Mouse (Mus musculus) A20 (cell line): ENCODE measurements at regions not wholly inside any gene's neighbourhood (a gene's known extent, or its start where the extent isn't known, plus 50 kb on each side); places are given as distances from the start of the nearest gene placed in this dataset.
A peak's percentile ranks its signal among the peaks of the same experiment; 100 is the strongest.

Experiments
- DNase-seq: peaks from one replicate; pipeline ENCODE4 v3.0.0-alpha.2; 2011; ENCODE audit warnings: low read depth, low spot score

DNA sequence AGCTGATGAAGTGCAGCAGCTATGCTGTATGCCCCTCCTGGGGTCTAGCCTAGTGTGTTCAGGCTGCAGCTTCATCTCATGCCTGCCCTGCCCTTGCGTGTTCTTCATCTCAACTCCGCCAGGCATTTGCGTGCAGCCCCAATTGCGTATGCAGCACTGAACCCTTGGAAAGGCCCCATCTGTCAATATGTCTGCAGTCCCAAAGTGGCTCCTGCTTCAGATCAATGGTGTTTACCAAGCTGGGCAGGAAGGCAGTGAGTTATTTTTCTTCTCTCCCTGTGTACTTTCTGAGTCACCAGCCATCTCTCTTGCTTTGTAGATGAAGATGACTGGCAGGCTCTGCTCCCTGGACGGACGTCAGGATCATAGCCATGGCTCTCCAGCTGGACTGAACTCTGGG is 264.5 kb downstream of the Matn1 start:
- DNase-seq: no peak

DNA sequence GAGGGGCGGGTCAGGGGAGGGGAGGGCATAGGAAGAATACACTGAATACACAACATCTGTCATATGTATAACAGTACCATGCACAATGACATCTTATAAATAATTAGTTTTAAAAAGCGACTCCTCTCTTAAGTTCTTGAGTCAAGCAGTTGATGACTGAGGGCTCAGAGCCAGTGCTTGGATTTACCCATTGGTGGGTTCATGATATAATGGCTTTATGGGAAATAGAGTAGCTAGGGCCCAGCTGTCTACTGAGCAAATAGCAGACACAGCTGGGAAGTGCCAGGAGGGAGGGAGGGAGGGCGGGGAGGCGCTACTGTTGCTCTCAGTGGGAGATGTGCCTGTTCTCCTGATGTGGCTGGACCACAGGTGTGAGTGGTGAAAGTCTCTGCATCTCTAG is 268.5 kb downstream of the Matn1 start:
- DNase-seq: no peak

GRCm38 (mm10) chr4:131215682-131216081 is 271.5 kb downstream of the Matn1 start:
- DNase-seq: peak; percentile 32

GRCm38 (mm10) chr4:131216361-131216760 is 272.2 kb downstream of the Matn1 start:
- DNase-seq: peak; percentile 61

DNA sequence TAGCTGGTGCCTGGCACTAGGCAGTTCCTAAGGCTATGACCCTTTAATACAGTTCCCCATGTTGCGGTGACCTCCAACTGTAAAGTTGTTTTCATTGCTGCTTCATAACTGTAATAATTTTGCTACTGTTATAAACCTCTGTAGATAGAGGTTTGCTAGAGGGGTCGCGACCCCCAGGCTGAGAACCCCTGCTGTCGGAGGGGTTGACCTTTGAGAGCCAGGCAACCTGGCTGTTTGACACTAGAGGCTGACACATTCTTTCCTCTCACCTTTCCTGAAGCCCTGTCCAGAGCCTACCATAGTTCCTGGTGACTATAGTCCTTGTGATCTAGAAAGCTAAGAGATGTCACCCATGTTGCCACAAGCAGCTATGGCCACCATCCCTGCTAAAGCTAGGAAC is 272.9 kb downstream of the Matn1 start:
- DNase-seq: no peak

DNA sequence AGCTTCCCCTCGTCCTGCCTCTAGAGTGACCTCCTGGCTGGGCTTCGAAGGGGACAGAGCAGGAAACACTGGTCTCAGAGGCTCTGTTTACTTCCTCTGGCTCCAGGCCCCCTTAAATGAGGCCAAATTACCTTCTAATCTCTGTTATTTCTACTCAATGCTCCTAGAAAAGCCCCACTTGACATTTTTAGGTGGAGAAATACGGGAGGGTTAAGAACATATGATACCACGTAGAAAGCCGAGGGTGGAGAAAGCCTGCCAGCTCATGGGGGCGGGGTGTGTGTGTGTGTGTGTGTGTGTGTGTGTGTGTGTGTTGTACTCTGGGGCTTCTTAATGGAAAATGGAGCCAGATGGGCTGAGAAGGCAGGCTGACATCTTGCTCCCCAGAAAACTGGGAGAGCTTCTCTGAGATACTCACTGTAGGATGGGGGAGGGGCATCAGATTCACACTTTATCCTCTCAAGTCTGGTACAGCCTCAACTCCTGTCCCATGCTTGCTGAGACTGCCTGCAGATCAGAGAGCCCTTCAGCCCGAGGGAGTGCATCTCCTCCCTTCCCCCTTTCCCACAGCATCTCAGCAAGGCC is 273.5 kb downstream of the Matn1 start:
- DNase-seq: no peak

GRCm38 (mm10) chr4:131220966-131221365 is 276.8 kb downstream of the Matn1 start:
- DNase-seq: no peak

DNA sequence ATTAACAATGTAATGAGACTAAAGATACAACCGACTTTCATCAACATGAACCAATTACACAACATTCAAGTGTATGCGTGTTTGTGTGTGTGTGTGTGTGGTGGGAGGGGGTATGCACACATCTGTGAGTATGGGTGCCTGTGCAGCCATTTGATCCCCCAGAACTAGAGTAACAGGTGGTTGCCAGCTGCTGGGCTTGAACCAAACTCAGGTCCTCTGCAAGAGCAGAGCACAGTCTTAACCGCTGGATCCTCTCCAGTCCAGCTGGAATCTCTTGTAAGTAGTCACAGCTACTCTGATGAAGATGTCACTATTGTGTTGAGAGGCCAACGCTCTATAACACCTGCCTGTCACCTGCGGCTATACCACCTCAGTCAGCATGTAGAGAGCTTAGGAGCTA is 286.2 kb downstream of the Matn1 start:
- no peak for DNase-seq

DNA sequence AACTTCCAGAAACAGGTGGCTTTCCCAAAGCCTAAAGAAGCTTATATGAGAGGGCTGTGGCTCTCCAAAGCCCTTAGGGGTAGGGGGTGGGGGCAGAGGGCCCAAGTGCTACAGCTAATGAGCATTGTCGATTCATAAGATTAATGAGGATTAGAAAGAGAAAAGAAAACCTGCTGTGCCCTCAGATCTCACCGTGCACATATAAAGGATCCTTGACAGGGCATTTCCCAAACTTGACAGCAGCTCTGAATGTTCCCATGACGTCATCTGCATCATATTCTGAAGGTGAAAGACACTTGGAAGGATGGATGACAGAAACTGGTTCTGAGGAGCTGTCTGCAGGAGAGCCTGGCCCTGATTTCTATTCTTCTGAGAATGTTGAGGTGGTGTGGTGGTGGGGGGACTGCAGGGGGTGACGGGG is 292.4 kb downstream of the Matn1 start:
- no peak for DNase-seq

- no peak for DNase-seq
Observed at GRCm38 (mm10) chr4:131238591-131238990, 294.4 kb downstream of the Matn1 start.

DNA sequence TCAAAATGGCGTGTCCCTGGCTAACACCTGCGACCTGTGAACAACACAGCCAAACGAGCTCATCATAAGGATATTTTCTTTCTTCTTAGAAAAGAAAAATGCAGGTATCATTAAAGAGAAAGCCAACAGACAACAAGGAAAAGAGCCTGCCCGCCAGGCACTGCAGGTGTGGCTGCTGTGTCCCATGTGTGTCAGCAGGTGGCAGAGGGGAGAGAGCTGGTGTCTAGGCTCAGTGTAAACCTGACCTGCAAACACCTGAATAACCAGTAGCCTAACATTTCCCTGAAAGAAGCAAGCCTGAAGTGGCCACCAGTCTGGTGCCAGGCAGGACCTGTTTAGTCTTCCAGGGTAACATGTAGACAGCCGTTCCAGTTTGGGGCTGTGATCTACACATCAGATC is 294.9 kb downstream of the Matn1 start:
- peak; percentile 25 for DNase-seq

DNA sequence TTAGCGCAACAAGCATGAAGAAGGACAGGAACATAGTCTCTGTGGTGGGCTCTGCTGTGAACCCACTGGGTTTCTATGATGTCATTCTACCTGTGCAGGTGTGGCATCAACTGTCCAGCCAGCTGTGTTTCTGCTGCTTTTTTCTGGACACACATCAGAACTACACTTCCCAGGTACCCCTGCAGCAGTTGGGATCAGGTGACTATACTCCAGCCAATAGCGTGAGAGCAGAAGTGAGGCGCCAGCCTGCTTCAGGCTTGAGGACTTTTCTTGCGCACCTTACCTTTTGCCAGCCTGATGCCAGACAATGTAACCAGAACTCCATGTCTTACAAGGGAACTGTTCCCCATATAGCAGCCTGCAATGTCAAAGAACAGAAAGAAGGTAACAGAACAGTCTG is 296.3 kb downstream of the Matn1 start:
- DNase-seq: peak; percentile 22

- no peak for DNase-seq
Observed at GRCm38 (mm10) chr4:131242250-131242649, 298.1 kb downstream of the Matn1 start.

DNA sequence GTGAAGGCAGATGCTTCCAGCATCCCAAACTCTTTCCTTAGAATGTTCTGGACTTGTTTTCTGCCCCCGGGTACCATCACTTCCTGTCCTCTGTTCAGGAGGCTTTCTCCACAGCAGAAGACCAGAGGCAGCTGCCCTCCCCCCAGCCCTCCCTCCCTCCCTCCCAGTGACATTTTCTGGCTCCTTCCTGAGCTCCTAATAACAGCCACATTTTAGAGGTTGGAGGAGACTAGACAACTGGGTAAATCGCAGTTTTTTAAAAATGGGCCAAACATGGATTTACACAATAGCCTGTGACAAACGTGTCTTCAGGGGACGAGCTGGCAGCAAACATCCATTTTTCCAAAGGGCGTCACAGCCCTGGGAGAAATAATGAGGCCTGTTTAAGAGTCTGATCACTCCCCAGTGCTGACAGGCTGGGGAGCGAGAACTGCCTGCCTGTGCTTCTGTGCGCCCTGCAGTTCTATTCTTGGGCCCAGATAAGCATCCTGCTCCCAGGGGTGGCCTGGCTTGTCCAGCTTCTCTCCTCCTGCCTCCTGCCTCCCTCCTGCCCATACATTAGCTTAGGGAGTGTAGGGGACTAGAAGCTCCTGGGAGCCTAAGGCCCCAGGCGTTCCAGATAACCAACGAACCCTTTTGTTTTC is 299.7 kb downstream of the Matn1 start:
- no peak for DNase-seq

DNA sequence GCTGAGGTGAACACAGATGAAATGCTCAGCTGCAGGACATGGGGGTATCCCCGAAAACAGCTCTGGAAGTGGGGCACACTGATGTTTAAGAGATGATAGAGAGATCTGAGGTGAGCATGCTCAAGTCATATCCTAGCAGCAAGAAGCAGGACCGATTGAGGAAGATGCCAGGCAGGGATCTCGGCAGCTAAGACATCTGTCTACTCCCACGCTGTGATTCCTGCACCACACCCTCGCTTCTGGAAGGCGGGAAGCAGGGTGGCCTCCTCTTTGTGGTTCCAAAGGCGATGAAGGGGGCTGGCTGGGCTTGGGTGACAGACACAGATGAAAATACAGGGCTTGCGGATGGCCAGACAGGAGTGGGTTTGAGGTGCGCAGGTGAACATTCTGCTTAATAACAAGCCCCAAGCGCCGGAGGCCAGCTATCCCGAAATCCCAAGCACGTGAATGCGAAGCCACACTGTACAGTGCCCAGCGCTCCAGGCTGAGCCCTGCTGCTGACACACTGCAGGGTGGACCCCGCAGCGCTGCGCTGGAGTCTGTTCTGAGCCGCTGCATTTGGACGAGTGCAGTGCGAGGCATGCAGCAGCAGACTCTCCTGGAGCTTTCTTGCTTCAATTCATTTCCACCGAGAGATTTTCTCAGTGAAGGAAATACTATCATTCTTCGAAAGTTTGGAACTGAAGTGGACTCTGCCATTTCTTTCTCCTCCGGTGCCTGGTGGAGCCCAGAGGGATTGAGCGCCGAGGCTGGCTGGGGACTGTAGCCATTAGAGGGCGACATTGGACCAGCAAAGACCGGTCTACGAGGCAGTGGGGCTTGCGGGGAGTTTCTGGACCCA is 308.6 kb downstream of the Matn1 start:
- peak; percentile 44 for DNase-seq

- no peak for DNase-seq
Observed at GRCm38 (mm10) chr4:131253443-131253817, 309.2 kb downstream of the Matn1 start.

GRCm38 (mm10) chr4:131254243-131254642 is 310.1 kb downstream of the Matn1 start:
- DNase-seq: no peak

- peak; percentile 27 for DNase-seq
Observed at GRCm38 (mm10) chr4:131254691-131255090, 310.5 kb downstream of the Matn1 start.

- DNase-seq: no peak
Observed at GRCm38 (mm10) chr4:131261236-131261635, 317.1 kb downstream of the Matn1 start.

DNA sequence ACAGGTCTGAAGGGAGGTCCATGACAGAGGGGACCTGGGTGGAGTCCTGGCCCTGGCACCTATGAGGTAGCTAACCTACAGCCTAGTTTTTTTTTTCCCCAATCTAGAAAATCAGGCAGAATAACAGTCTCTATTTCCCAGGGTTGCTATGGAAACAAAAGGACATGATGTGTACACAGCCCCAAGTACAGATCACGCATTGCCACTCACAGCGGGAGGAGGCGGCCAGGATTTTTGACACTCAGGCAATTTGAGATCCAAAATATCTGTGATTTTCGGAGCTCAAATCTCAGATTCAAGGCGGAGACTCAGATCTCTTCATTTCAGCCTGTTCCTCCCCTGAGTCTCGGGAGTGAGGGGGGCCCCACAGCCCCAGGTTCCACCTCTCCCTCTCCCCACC is 318.7 kb downstream of the Matn1 start:
- DNase-seq: no peak

GRCm38 (mm10) chr4:131266764-131267163 is 322.6 kb downstream of the Matn1 start:
- no peak for DNase-seq

DNA sequence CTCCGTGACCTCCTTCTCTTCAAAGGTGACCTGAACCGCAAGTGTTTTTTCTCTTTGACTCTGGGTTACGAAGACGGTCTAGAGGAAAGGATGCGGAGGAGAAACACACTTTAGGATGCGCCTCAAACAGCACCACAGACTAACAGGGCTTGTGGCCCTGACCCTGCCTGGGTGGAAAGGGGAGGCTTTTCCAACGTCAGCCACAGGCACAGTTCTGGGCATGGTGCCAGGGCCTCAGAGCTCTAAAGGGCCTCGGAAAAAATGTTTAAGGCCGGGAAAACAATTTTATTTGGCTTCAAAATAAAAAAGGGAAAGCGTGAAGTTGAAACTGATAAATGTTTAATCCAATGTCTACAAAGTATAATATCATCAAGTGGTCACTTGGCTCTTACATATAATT is 323.6 kb downstream of the Matn1 start:
- DNase-seq: no peak

- peak; percentile 11 for DNase-seq
Observed at GRCm38 (mm10) chr4:131270192-131270591, 326.0 kb downstream of the Matn1 start.
